Mouse (Mus musculus): ENCODE data around the gene Prdm1.

DNA sequence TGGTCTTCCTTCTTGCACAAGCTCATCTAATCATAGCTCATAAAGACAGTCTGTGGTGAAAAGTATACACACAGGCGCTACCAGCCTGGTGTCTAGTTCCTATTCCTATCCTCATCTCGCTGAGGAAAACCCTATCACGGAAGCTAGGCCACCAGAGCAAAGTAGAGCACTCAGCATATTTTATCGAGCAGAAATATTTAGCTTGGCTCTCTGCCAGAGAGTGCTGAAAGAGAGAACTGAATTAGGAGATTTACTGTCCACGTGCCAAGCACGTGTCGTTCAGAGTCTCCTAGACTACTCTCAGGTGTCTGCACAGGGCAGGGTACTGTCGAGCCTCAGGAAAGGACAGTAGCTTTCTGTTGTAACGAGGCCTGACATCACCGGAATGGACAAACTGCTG, 54.0 kb downstream of the Prdm1 start:
- TF ChIP-seq CTCF (IDR thresholded peaks at IDR 0.05; ENCODE audit: low read depth, low read length) = no peak
- TF ChIP-seq POLR2AphosphoS5 (IDR thresholded peaks at IDR 0.05; ENCODE audit: insufficient replicate concordance, low read depth, low read length) = no peak
- no peak for TF ChIP-seq GATA1 (IDR thresholded peaks at IDR 0.05; ENCODE audit: borderline replicate concordance, low read length)
- TF ChIP-seq TAL1 (conservative IDR thresholded peaks at IDR 0.05; ENCODE audit: low read depth, low read length) = no peak
- TF ChIP-seq GATA2 (IDR thresholded peaks at IDR 0.05; ENCODE audit: borderline replicate concordance, low read depth, low read length) = no peak
